In genomic region chr16:3929151-3929550, GRCm38 (mm10) we compare ENCODE assay signal across 14 mouse cellular contexts. TPM values are rescaled to one million over a fixed set of nuclear protein-coding genes. Genes with fewer than 3 reads are reported as not detected.
DNase-seq lines count a peak whose midpoint lies in the region; ATAC-seq lines count a peak whose summit lies in the region.
"Had no signal": no experiment of that assay in that cellular context is flagged by ENCODE, and none has a peak within 500 bp of the region (broad histone marks: within the 10 kb centered on the region; RNA-seq: fewer than 3 reads in every experiment).

No protein-coding gene starts in this region.

- no peak overlapping the region for H3K4me3 ChIP-seq in forebrain, embryonic 11.5 days (ENCODE audit: low read depth, low read length)
- H3K4me3 ChIP-seq in forebrain, embryonic 16.5 days (replicated peaks; ENCODE audit: low read length), result no peak overlapping the region
- H3K4me3 ChIP-seq in kidney, embryonic 15.5 days (replicated peaks), result no peak overlapping the region
- H3K4me3 ChIP-seq in hindbrain, embryonic 13.5 days, result no peak overlapping the region
- H3K4me3 ChIP-seq: erythroblast, embryonic 14.5 days; left cerebral cortex, adult 2 months had no signal

- no peaks in the 10 kb centered on the region for H3K27me3 ChIP-seq in forebrain, embryonic 11.5 days (ENCODE audit: control insufficient read depth, insufficient read depth, low read length)
- no peaks in the 10 kb centered on the region for H3K27me3 ChIP-seq in forebrain, embryonic 16.5 days (replicated peaks; ENCODE audit: control insufficient read depth, insufficient read depth, low read length)
- no peaks in the 10 kb centered on the region for H3K27me3 ChIP-seq in kidney, embryonic 15.5 days
- no peaks in the 10 kb centered on the region for H3K27me3 ChIP-seq in hindbrain, embryonic 13.5 days

- WGBS in forebrain, embryonic 11.5 days, result 84% methylated on average over 7 of the region's 7 CpGs
- 76% methylated on average over 7 of the region's 7 CpGs for WGBS in forebrain, embryonic 16.5 days
- 80% methylated on average over 7 of the region's 7 CpGs for WGBS in kidney, embryonic 15.5 days
- 81% methylated on average over 7 of the region's 7 CpGs for WGBS in hindbrain, embryonic 13.5 days

- ATAC-seq in forebrain, embryonic 11.5 days (replicated peaks; ENCODE audit: low FRiP score), result no peak
- no peak for ATAC-seq in forebrain, embryonic 16.5 days
- ATAC-seq in granulocyte monocyte progenitor cell, adult 5-6 weeks (replicated peaks; ENCODE audit: poor library complexity, severe bottlenecking), result peak; percentile 98
- ATAC-seq in kidney, embryonic 15.5 days (replicated peaks; ENCODE audit: low FRiP score), result no peak
- no peak for ATAC-seq in hindbrain, embryonic 13.5 days (ENCODE audit: low FRiP score)
- ATAC-seq: hindbrain, embryonic 16.5 days had no signal

- no peak overlapping the region for H3K4me2 ChIP-seq in forebrain, embryonic 11.5 days (ENCODE audit: low read depth, low read length, severe bottlenecking)
- H3K4me2 ChIP-seq in forebrain, embryonic 16.5 days (ENCODE audit: low read length), result no peak overlapping the region
- no peak overlapping the region for H3K4me2 ChIP-seq in kidney, embryonic 15.5 days
- no peak overlapping the region for H3K4me2 ChIP-seq in hindbrain, embryonic 13.5 days

- no peaks in the 10 kb centered on the region; the same call in 1 of the 2 replicates for H3K36me3 ChIP-seq in forebrain, embryonic 11.5 days (ENCODE audit: control insufficient read depth, insufficient read depth, low read length)
- H3K36me3 ChIP-seq in forebrain, embryonic 16.5 days (ENCODE audit: control insufficient read depth, insufficient read depth), result peaks cover 34% of the 10 kb centered on the region
- peaks cover 74% of the 10 kb centered on the region for H3K36me3 ChIP-seq in kidney, embryonic 15.5 days
- H3K36me3 ChIP-seq in hindbrain, embryonic 13.5 days, result peaks cover 82% of the 10 kb centered on the region

- H3K9ac ChIP-seq in forebrain, embryonic 11.5 days (ENCODE audit: low read length), result no peak overlapping the region
- no peak overlapping the region for H3K9ac ChIP-seq in forebrain, embryonic 16.5 days (replicated peaks; ENCODE audit: low read depth, low read length)
- no peak overlapping the region for H3K9ac ChIP-seq in kidney, embryonic 15.5 days
- H3K9ac ChIP-seq in hindbrain, embryonic 13.5 days, result no peak overlapping the region

- DNase-seq in forebrain, embryonic 11.5 days (ENCODE audit: low spot score), result peak; percentile 45
- DNase-seq in 416B (ENCODE audit: low read depth), result peak; percentile 77
- DNase-seq in lung, postnatal 4 days, result peak; percentile 38 to 51
- DNase-seq in frontal cortex, postnatal 25 days (ENCODE audit: low spot score in 2 of 2), result no peak
- DNase-seq: cerebellum, postnatal 14 days; spleen, adult 18-20 months had no signal

- no peaks in the 10 kb centered on the region for H3K4me1 ChIP-seq in forebrain, embryonic 11.5 days (replicated peaks; ENCODE audit: control insufficient read depth, insufficient read depth, low read length)
- H3K4me1 ChIP-seq in forebrain, embryonic 16.5 days (replicated peaks; ENCODE audit: control insufficient read depth, insufficient read depth, low read length), result no peaks in the 10 kb centered on the region
- no peaks in the 10 kb centered on the region for H3K4me1 ChIP-seq in kidney, embryonic 15.5 days
- H3K4me1 ChIP-seq in hindbrain, embryonic 13.5 days (replicated peaks), result no peaks in the 10 kb centered on the region

- no peak overlapping the region for H3K27ac ChIP-seq in forebrain, embryonic 11.5 days (ENCODE audit: low read depth, low read length)
- H3K27ac ChIP-seq in forebrain, embryonic 16.5 days (ENCODE audit: low read length), result no peak overlapping the region
- H3K27ac ChIP-seq in kidney, embryonic 15.5 days, result no peak overlapping the region
- no peak overlapping the region for H3K27ac ChIP-seq in hindbrain, embryonic 13.5 days
- H3K27ac ChIP-seq: left cerebral cortex, adult 2 months had no signal

- H3K9me3 ChIP-seq in forebrain, embryonic 11.5 days (ENCODE audit: control insufficient read depth, low read length), result no peaks in the 10 kb centered on the region
- H3K9me3 ChIP-seq in forebrain, embryonic 16.5 days (ENCODE audit: control insufficient read depth, low read length), result no peaks in the 10 kb centered on the region
- no peaks in the 10 kb centered on the region for H3K9me3 ChIP-seq in kidney, embryonic 15.5 days (replicated peaks)
- H3K9me3 ChIP-seq in hindbrain, embryonic 13.5 days, result no peaks in the 10 kb centered on the region

RNA-seq across cellular contexts. Expression of gene Cluap1, which starts 20.6 kb away (rescaled TPM):
- 23.6 and 24.7 TPM in 2 replicates for polyA plus RNA-seq in forebrain, embryonic 11.5 days (2014; fragmentation: Nextera tagmentation; extraction: Ambion mirVana)
- 41.0 and 43.4 TPM in 2 replicates for polyA plus RNA-seq in forebrain, embryonic 16.5 days (2015; fragmentation: Nextera tagmentation; extraction: Ambion mirVana)
- 23.1 and 23.8 TPM in 2 replicates for total RNA-seq in granulocyte monocyte progenitor cell, adult 5-6 weeks (2014; fragmentation: Nextera tagmentation)
- 41.5 and 45.6 TPM in 2 replicates for total RNA-seq in granulocyte monocyte progenitor cell, adult 5-6 weeks (2017)
- 26.3 and 29.9 TPM in 2 replicates for polyA plus RNA-seq in kidney, embryonic 15.5 days (2015; fragmentation: Nextera tagmentation; extraction: Ambion mirVana)
- 34.4 and 35.8 TPM in 2 replicates for polyA plus RNA-seq in hindbrain, embryonic 13.5 days (2015; fragmentation: Nextera tagmentation; extraction: Ambion mirVana)

RNA-seq across cellular contexts. Expression of gene 1700037C18Rik, which starts 20.7 kb away (rescaled TPM):
- 6.3 and 7.3 TPM in 2 replicates for polyA plus RNA-seq in forebrain, embryonic 11.5 days (2014; fragmentation: Nextera tagmentation; extraction: Ambion mirVana)
- 12.0 and 13.4 TPM in 2 replicates for polyA plus RNA-seq in forebrain, embryonic 16.5 days (2015; fragmentation: Nextera tagmentation; extraction: Ambion mirVana)
- total RNA-seq in granulocyte monocyte progenitor cell, adult 5-6 weeks (2014; fragmentation: Nextera tagmentation), result 0.77 and 1.6 TPM in 2 replicates
- total RNA-seq in granulocyte monocyte progenitor cell, adult 5-6 weeks (2017), result 0.69 and 6.2 TPM in 2 replicates
- polyA plus RNA-seq in kidney, embryonic 15.5 days (2015; fragmentation: Nextera tagmentation; extraction: Ambion mirVana), result 7.9 and 10.1 TPM in 2 replicates
- polyA plus RNA-seq in hindbrain, embryonic 13.5 days (2015; fragmentation: Nextera tagmentation; extraction: Ambion mirVana), result 9.9 and 11.9 TPM in 2 replicates

RNA-seq across cellular contexts. Expression of gene Gm20695, which starts 44.7 kb away (rescaled TPM):
- 1.7 and 2.0 TPM in 2 replicates for polyA plus RNA-seq in forebrain, embryonic 11.5 days (2014; fragmentation: Nextera tagmentation; extraction: Ambion mirVana)
- polyA plus RNA-seq in forebrain, embryonic 16.5 days (2015; fragmentation: Nextera tagmentation; extraction: Ambion mirVana), result 2.1 and 3.3 TPM in 2 replicates
- 1.3 and 7.0 TPM in 2 replicates for total RNA-seq in granulocyte monocyte progenitor cell, adult 5-6 weeks (2014; fragmentation: Nextera tagmentation)
- total RNA-seq in granulocyte monocyte progenitor cell, adult 5-6 weeks (2017), result 1.4 TPM in 1 of 2 replicates, not detected in the other
- 2.5 and 2.6 TPM in 2 replicates for polyA plus RNA-seq in kidney, embryonic 15.5 days (2015; fragmentation: Nextera tagmentation; extraction: Ambion mirVana)
- polyA plus RNA-seq in hindbrain, embryonic 13.5 days (2015; fragmentation: Nextera tagmentation; extraction: Ambion mirVana), result 5.1 and 6.3 TPM in 2 replicates
- total RNA-seq: ES-E14 had no signal
- polyA plus RNA-seq: erythroblast, embryonic 14.5 days had no signal

RNA-seq across cellular contexts. Expression of gene Zfp597, which starts 44.8 kb away (rescaled TPM):
- 8.0 and 9.0 TPM in 2 replicates for polyA plus RNA-seq in forebrain, embryonic 11.5 days (2014; fragmentation: Nextera tagmentation; extraction: Ambion mirVana)
- polyA plus RNA-seq in forebrain, embryonic 16.5 days (2015; fragmentation: Nextera tagmentation; extraction: Ambion mirVana), result 14.0 and 17.5 TPM in 2 replicates
- 9.9 and 10.0 TPM in 2 replicates for total RNA-seq in granulocyte monocyte progenitor cell, adult 5-6 weeks (2014; fragmentation: Nextera tagmentation)
- 8.2 and 11.8 TPM in 2 replicates for total RNA-seq in granulocyte monocyte progenitor cell, adult 5-6 weeks (2017)
- 5.4 and 6.1 TPM in 2 replicates for polyA plus RNA-seq in kidney, embryonic 15.5 days (2015; fragmentation: Nextera tagmentation; extraction: Ambion mirVana)
- 14.2 and 18.4 TPM in 2 replicates for polyA plus RNA-seq in hindbrain, embryonic 13.5 days (2015; fragmentation: Nextera tagmentation; extraction: Ambion mirVana)

RNA-seq across cellular contexts. Expression of gene Nlrc3, which starts 47.3 kb away (rescaled TPM):
- polyA plus RNA-seq in forebrain, embryonic 11.5 days (2014; fragmentation: Nextera tagmentation; extraction: Ambion mirVana), result 0.71 and 0.99 TPM in 2 replicates
- polyA plus RNA-seq in forebrain, embryonic 16.5 days (2015; fragmentation: Nextera tagmentation; extraction: Ambion mirVana), result 0.88 and 1.2 TPM in 2 replicates
- total RNA-seq in granulocyte monocyte progenitor cell, adult 5-6 weeks (2014; fragmentation: Nextera tagmentation), result 1.0 and 1.4 TPM in 2 replicates
- total RNA-seq in granulocyte monocyte progenitor cell, adult 5-6 weeks (2017), result 0.13 and 0.52 TPM in 2 replicates
- 2.3 and 2.5 TPM in 2 replicates for polyA plus RNA-seq in kidney, embryonic 15.5 days (2015; fragmentation: Nextera tagmentation; extraction: Ambion mirVana)
- 0.74 and 1.1 TPM in 2 replicates for polyA plus RNA-seq in hindbrain, embryonic 13.5 days (2015; fragmentation: Nextera tagmentation; extraction: Ambion mirVana)
- polyA plus RNA-seq: erythroblast, embryonic 14.5 days had no signal

Comparison
In these comparisons a context has a peak if more than half of its experiments do, and no peak if none do; other contexts are left out.
1. DNase-seq: peak in forebrain, embryonic 11.5 days (single experiment), 416B (single experiment) and lung, postnatal 4 days (2 of 2); none in frontal cortex, postnatal 25 days (0 of 2).